Mouse (Mus musculus): ENCODE data around the gene Atg3. TPM values are rescaled to one million over a fixed set of nuclear protein-coding genes. Genes with fewer than 3 reads are reported as not detected.
A peak's percentile ranks its signal among the peaks of the same experiment; 100 is the strongest.

Atg3 gene
- total and polyA plus RNA-seq, 2 experiments from 2014 or later = 27.3 to 54.9 TPM

- DNase-seq (no peak), ATAC-seq (no peak)
- Histone ChIP-seq H3K36me3 (ENCODE audit: insufficient read depth) (peaks cover 14% of the 10 kb centered on the region; the same call in 1 of the 2 replicates), H3K9me3 (ENCODE audit: low read length) (no peaks in the 10 kb centered on the region), H3K4me2 (ENCODE audit: low read depth) (no peak overlapping the region), H3K27ac (ENCODE audit: low read depth, low read length) (no peak overlapping the region), H3K4me3 (ENCODE audit: low read depth, low read length) (no peak overlapping the region), H3K27me3 (ENCODE audit: insufficient read depth, low read length) (no peaks in the 10 kb centered on the region), H3K9ac (no peak overlapping the region), H3K4me1 (ENCODE audit: insufficient read depth) (peaks cover 1% of the 10 kb centered on the region; the same call in 1 of the 2 replicates)
- TF ChIP-seq CTCF (IDR thresholded peaks at IDR 0.05; ENCODE audit: low read depth) = no peak
- WGBS = 93% methylated on average over 3 of the region's 3 CpGs
Measured at GRCm38 (mm10) chr16:45154741-45155250, 3.8 kb upstream of the Atg3 start.

- Histone ChIP-seq H3K4me1 (ENCODE audit: insufficient read depth) (peaks cover 4% of the 10 kb centered on the region; the same call in 1 of the 2 replicates), H3K9ac (peak overlapping the region; percentile 82), H3K4me3 (ENCODE audit: low read depth, low read length) (peak overlapping the region; percentile 77), H3K4me2 (ENCODE audit: low read depth) (peak overlapping the region; percentile 74), H3K9me3 (ENCODE audit: low read length) (no peaks in the 10 kb centered on the region), H3K27me3 (ENCODE audit: insufficient read depth, low read length) (no peaks in the 10 kb centered on the region), H3K36me3 (ENCODE audit: insufficient read depth) (no peaks in the 10 kb centered on the region), H3K27ac (ENCODE audit: low read depth, low read length) (peak overlapping the region; percentile 93)
- TF ChIP-seq CTCF (IDR thresholded peaks at IDR 0.05; ENCODE audit: low read depth) = no peak
- 1% methylated on average over 20 of the region's 20 CpGs for WGBS
- DNase-seq (no peak), ATAC-seq (peak; percentile 70)
Measured at GRCm38 (mm10) chr16:45158136-45158521, 456 bp upstream of the Atg3 start.

GRCm38 (mm10) chr16:45159389-45159716 lies 768 bp downstream of the Atg3 start:
- whole genome bisulfite sequencing = 6% methylated on average over 11 of the region's 11 CpGs
- peak overlapping the region; percentile 82 for H3K9ac ChIP-seq
- no peaks in the 10 kb centered on the region for H3K36me3 ChIP-seq (ENCODE audit: insufficient read depth)
- no peak for DNase-seq
- no peak for TF ChIP-seq CTCF (IDR thresholded peaks at IDR 0.05; ENCODE audit: low read depth)
- peaks cover 4% of the 10 kb centered on the region; the same call in 1 of the 2 replicates for H3K4me1 ChIP-seq (ENCODE audit: insufficient read depth)
- no peaks in the 10 kb centered on the region for H3K27me3 ChIP-seq (ENCODE audit: insufficient read depth, low read length)
- H3K4me2 ChIP-seq (ENCODE audit: low read depth) = peak overlapping the region; percentile 74
- H3K27ac ChIP-seq (ENCODE audit: low read depth, low read length) = peak overlapping the region; percentile 93; the same call in 1 of the 2 replicates
- no peaks in the 10 kb centered on the region for H3K9me3 ChIP-seq (ENCODE audit: low read length)
- peak overlapping the region; percentile 77 for H3K4me3 ChIP-seq (ENCODE audit: low read depth, low read length)
- ATAC-seq = no peak

- Histone ChIP-seq H3K36me3 (ENCODE audit: insufficient read depth) (peaks cover 6% of the 10 kb centered on the region; the same call in 1 of the 2 replicates), H3K4me2 (ENCODE audit: low read depth) (no peak overlapping the region), H3K9me3 (ENCODE audit: low read length) (no peaks in the 10 kb centered on the region), H3K9ac (no peak overlapping the region), H3K27ac (ENCODE audit: low read depth, low read length) (no peak overlapping the region), H3K4me3 (ENCODE audit: low read depth, low read length) (no peak overlapping the region), H3K4me1 (ENCODE audit: insufficient read depth) (no peaks in the 10 kb centered on the region), H3K27me3 (ENCODE audit: insufficient read depth, low read length) (no peaks in the 10 kb centered on the region)
- no peak for TF ChIP-seq CTCF (IDR thresholded peaks at IDR 0.05; ENCODE audit: low read depth)
- WGBS = 81% methylated on average over 2 of the region's 2 CpGs
- ATAC-seq (no peak), DNase-seq (no peak)
Measured at GRCm38 (mm10) chr16:45178552-45178951, 20.0 kb downstream of the Atg3 start.

- Histone ChIP-seq H3K4me3 (ENCODE audit: low read depth, low read length) (no peak overlapping the region), H3K4me2 (ENCODE audit: low read depth) (no peak overlapping the region), H3K27me3 (ENCODE audit: insufficient read depth, low read length) (no peaks in the 10 kb centered on the region), H3K36me3 (ENCODE audit: insufficient read depth) (peaks cover 14% of the 10 kb centered on the region; the same call in 1 of the 2 replicates), H3K27ac (ENCODE audit: low read depth, low read length) (no peak overlapping the region), H3K9ac (no peak overlapping the region), H3K9me3 (ENCODE audit: low read length) (no peaks in the 10 kb centered on the region), H3K4me1 (ENCODE audit: insufficient read depth) (no peaks in the 10 kb centered on the region)
- DNase-seq (no peak), ATAC-seq (no peak)
- WGBS = 95% methylated on average over 5 of the region's 5 CpGs
- TF ChIP-seq CTCF (IDR thresholded peaks at IDR 0.05; ENCODE audit: low read depth) = no peak
Measured at GRCm38 (mm10) chr16:45181824-45182223, 23.2 kb downstream of the Atg3 start.

GRCm38 (mm10) chr16:45192613-45193012 lies 34.0 kb downstream of the Atg3 start:
- H3K27ac ChIP-seq (ENCODE audit: low read depth, low read length) = no peak overlapping the region
- no peak overlapping the region for H3K4me2 ChIP-seq (ENCODE audit: low read depth)
- WGBS = 3% methylated on average over 1 of the region's 1 CpGs
- peak; percentile 91 for TF ChIP-seq CTCF (IDR thresholded peaks at IDR 0.05; ENCODE audit: low read depth)
- ATAC-seq (peak; percentile 79), DNase-seq (peak; percentile 82)
- no peak overlapping the region for H3K4me3 ChIP-seq (ENCODE audit: low read depth, low read length)
- no peak overlapping the region for H3K9ac ChIP-seq
- H3K9me3 ChIP-seq (ENCODE audit: low read length) = no peaks in the 10 kb centered on the region
- H3K4me1 ChIP-seq (ENCODE audit: insufficient read depth) = no peaks in the 10 kb centered on the region
- peaks cover 15% of the 10 kb centered on the region for H3K36me3 ChIP-seq (ENCODE audit: insufficient read depth)
- no peaks in the 10 kb centered on the region for H3K27me3 ChIP-seq (ENCODE audit: insufficient read depth, low read length)

GRCm38 (mm10) chr16:45196816-45197215 lies 38.2 kb downstream of the Atg3 start:
- peak; percentile 90 for ATAC-seq
- 24% methylated on average over 6 of the region's 6 CpGs for WGBS

More at GRCm38 (mm10) chr16:45196816-45197215, 38.2 kb downstream of the Atg3 start:
- Histone ChIP-seq H3K9me3 (ENCODE audit: low read length) (no peaks in the 10 kb centered on the region), H3K9ac (no peak overlapping the region), H3K4me1 (ENCODE audit: insufficient read depth) (no peaks in the 10 kb centered on the region), H3K27me3 (ENCODE audit: insufficient read depth, low read length) (no peaks in the 10 kb centered on the region), H3K36me3 (ENCODE audit: insufficient read depth) (0 out of 2 replicates have a peak, but pooled peaks cover 3% of the 10 kb centered on the region), H3K4me2 (ENCODE audit: low read depth) (no peak overlapping the region), H3K27ac (ENCODE audit: low read depth, low read length) (no peak overlapping the region), H3K4me3 (ENCODE audit: low read depth, low read length) (no peak overlapping the region)
- peak; percentile 93 for TF ChIP-seq CTCF (IDR thresholded peaks at IDR 0.05; ENCODE audit: low read depth)
- peak; percentile 93 for DNase-seq

Data from forebrain, postnatal 0 days (tissue).